Mouse (Mus musculus) embryonic facial prominence, embryonic 12.5 days (tissue): ENCODE data around the gene Gm27235. TPM values are rescaled to one million over a fixed set of nuclear protein-coding genes. Genes with fewer than 3 reads are reported as not detected.
"Not testable (repeated sequence)": the region's sequence is repeated elsewhere in the genome, so short reads cannot be mapped to it uniquely, and the experiment has no call there.

Source experiments
- ATAC-seq: fragments of 200-750 bp; cut with Nextera tagmentation; 2 replicates; pipeline ENCODE4 v1.8.0; 2017; ENCODE audit not compliant: insufficient number of reproducible peaks, insufficient read depth, low FRiP score, low TSS enrichment
- H3K27ac ChIP-seq: fragments of 300-500 bp; sonication (generic); 2 replicates; pipeline ENCODE4 v1.5.1; 2016; ENCODE audit warnings: mild to moderate bottlenecking
- H3K27me3 ChIP-seq: fragments of 300-500 bp; sonication (generic); 2 replicates; pipeline ENCODE4 v1.6.1; 2016; ENCODE audit warnings: mild to moderate bottlenecking, moderate library complexity
- H3K36me3 ChIP-seq: fragments of 300-500 bp; sonication (generic); 2 replicates; pipeline ENCODE4 v1.6.1; 2016; ENCODE audit warnings: mild to moderate bottlenecking
- H3K4me1 ChIP-seq: fragments of 300-500 bp; sonication (generic); 2 replicates; pipeline ENCODE4 v1.6.1; 2016
- H3K4me2 ChIP-seq: fragments of 300-500 bp; sonication (generic); replicated peaks from 2 replicates; pipeline ENCODE4 v1.6.1; 2016; ENCODE audit warnings: mild to moderate bottlenecking, moderate library complexity
- H3K4me3 ChIP-seq: fragments of 300-500 bp; sonication (generic); 2 replicates; pipeline ENCODE4 v1.5.1; 2016; ENCODE audit warnings: mild to moderate bottlenecking
- H3K9ac ChIP-seq: fragments of 300-500 bp; sonication (generic); 2 replicates; pipeline ENCODE4 v1.6.1; 2016; ENCODE audit warnings: mild to moderate bottlenecking, moderate library complexity
- H3K9me3 ChIP-seq: fragments of 300-500 bp; sonication (generic); 2 replicates; pipeline ENCODE4 v1.6.1; 2016; ENCODE audit warnings: mild to moderate bottlenecking, moderate library complexity
- WGBS: fragments of 180-500 bp; shearing (Covaris S2); methylation state at CpG from one replicate; pipeline ENCODE4 v1.1.7; 2016; 5-methylcytosine and 5-hydroxymethylcytosine counted together
- polyA plus RNA-seq: library from polyadenylated mRNA; unstranded; fragments of >200 nt; fragmentation: Nextera tagmentation; extraction: Ambion mirVana; gene quantifications from 2 replicates; pipeline ENCODE4 v1.2.1, GENCODE M21; 2016

The Gm27235 gene
- not detected in 2 replicates for polyA plus RNA-seq

GRCm38 (mm10) chr9:35790001-35790400 is at the start of gene Gm27235, which contains the start of gene D730048I06Rik:
Gm27235 (minus strand) TSS chr9:35790101.
D730048I06Rik (minus strand) TSS chr9:35790112.
- Histone ChIP-seq H3K27ac (no peak within 1 kb of the TSS), H3K4me1 (no peaks in the 10 kb centered on the region), H3K9me3 (peaks cover 13% of the 10 kb centered on the region), H3K36me3 (no peaks in the 10 kb centered on the region), H3K9ac (no peak within 1 kb of the TSS), H3K4me3 (no peak within 1 kb of the TSS), H3K4me2 (no peak within 1 kb of the TSS), H3K27me3 (no peaks in the 10 kb centered on the region)
- no peak for ATAC-seq
- WGBS, result 84% methylated on average over 3 of the region's 3 CpGs

- H3K27ac ChIP-seq, H3K36me3 ChIP-seq, H3K4me3 ChIP-seq, H3K9ac ChIP-seq, H3K27me3 ChIP-seq, H3K4me2 ChIP-seq, ATAC-seq, H3K4me1 ChIP-seq: not testable (repeated sequence)
- H3K9me3 ChIP-seq, result peaks cover 14% of the 10 kb centered on the region; the same call in 1 of the 2 replicates
- 94% methylated on average over 15 of the region's 15 CpGs for WGBS
Observed at GRCm38 (mm10) chr9:35817881-35818280, 28.0 kb upstream of the Gm27235 start.

GRCm38 (mm10) chr9:35798146-35798545 is 8.2 kb upstream of the Gm27235 start:
- no peak overlapping the region for H3K27ac ChIP-seq
- ATAC-seq, result no peak

GRCm38 (mm10) chr9:35778009-35778408 is 11.9 kb downstream of the Gm27235 start, which contains the start of gene Gm17727:
Gm17727 (minus strand) TSS chr9:35778109.
- Histone ChIP-seq H3K27ac (no peak within 1 kb of the TSS), H3K9me3 (0 out of 2 replicates have a peak, but pooled peaks cover 3% of the 10 kb centered on the region), H3K36me3 (no peaks in the 10 kb centered on the region), H3K4me2 (no peak within 1 kb of the TSS), H3K4me3 (no peak within 1 kb of the TSS), H3K9ac (no peak within 1 kb of the TSS), H3K27me3 (no peaks in the 10 kb centered on the region), H3K4me1 (no peaks in the 10 kb centered on the region)
- no peak for ATAC-seq
- 64% methylated on average over 3 of the region's 3 CpGs for WGBS

More at GRCm38 (mm10) chr9:35798146-35798545, 8.2 kb upstream of the Gm27235 start:
- Histone ChIP-seq H3K9me3 (peaks cover 7% of the 10 kb centered on the region), H3K4me2 (no peak overlapping the region), H3K9ac (no peak overlapping the region), H3K27me3 (no peaks in the 10 kb centered on the region), H3K4me1 (no peaks in the 10 kb centered on the region), H3K4me3 (no peak overlapping the region), H3K36me3 (no peaks in the 10 kb centered on the region)

GRCm38 (mm10) chr9:35756843-35757242 is 33.1 kb downstream of the Gm27235 start:
- Histone ChIP-seq H3K4me1 (no peaks in the 10 kb centered on the region), H3K9ac (no peak overlapping the region), H3K36me3 (no peaks in the 10 kb centered on the region), H3K9me3 (no peaks in the 10 kb centered on the region), H3K27me3 (no peaks in the 10 kb centered on the region), H3K4me2 (no peak overlapping the region), H3K27ac (no peak overlapping the region), H3K4me3 (no peak overlapping the region)
- ATAC-seq, result no peak

GRCm38 (mm10) chr9:35740749-35741148 is 49.2 kb downstream of the Gm27235 start, which contains the start of gene Gm17677:
Gm17677 (plus strand) TSS chr9:35741049.
- H3K9ac ChIP-seq, result no peak within 1 kb of the TSS
- H3K4me2 ChIP-seq, result no peak within 1 kb of the TSS
- H3K27me3 ChIP-seq, result no peaks in the 10 kb centered on the region
- H3K4me1 ChIP-seq, result no peaks in the 10 kb centered on the region
- H3K27ac ChIP-seq, result no peak within 1 kb of the TSS
- peaks cover 4% of the 10 kb centered on the region; the same call in 1 of the 2 replicates for H3K9me3 ChIP-seq
- no peak within 1 kb of the TSS for H3K4me3 ChIP-seq
- no peaks in the 10 kb centered on the region for H3K36me3 ChIP-seq
- ATAC-seq, result no peak

Other genes starting within 250 kb of the Gm27235 start
- gene Ddx25, start 231.6 kb downstream of the Gm27235 start, polyA plus RNA-seq, result 6.2 and 6.4 TPM in 2 replicates
- gene Pus3, start 231.5 kb downstream of the Gm27235 start, polyA plus RNA-seq, result 20.9 and 21.4 TPM in 2 replicates
- gene Pate2, start 219.8 kb downstream of the Gm27235 start, polyA plus RNA-seq, result 1.2 and 1.3 TPM in 2 replicates
- 20.3 and 23.6 TPM in 2 replicates for gene Hyls1, start 219.7 kb downstream of the Gm27235 start, polyA plus RNA-seq
- gene Pate4, start 178.2 kb downstream of the Gm27235 start, polyA plus RNA-seq, result not detected in 2 replicates
- gene Pate3, start 141.9 kb downstream of the Gm27235 start, polyA plus RNA-seq, result not detected in 2 replicates
- not detected in 2 replicates for gene Pate1, start 102.7 kb downstream of the Gm27235 start, polyA plus RNA-seq
- not detected in 2 replicates for gene Gm17677, start 49.1 kb downstream of the Gm27235 start, polyA plus RNA-seq
- not detected in 2 replicates for gene Gm17727, start 12.0 kb downstream of the Gm27235 start, polyA plus RNA-seq
- gene D730048I06Rik, start within 50 bp of the Gm27235 start, polyA plus RNA-seq, result not detected in 2 replicates
- not detected in 2 replicates for gene 9230110F15Rik, start 54.0 kb upstream of the Gm27235 start, polyA plus RNA-seq
- not detected in 2 replicates for gene 9230113P08Rik, start 118.3 kb upstream of the Gm27235 start, polyA plus RNA-seq